Mouse (Mus musculus): Measurements from ENCODE around the gene Tuft1.
"Not testable (repeated sequence)": the region's sequence is repeated elsewhere in the genome, so short reads cannot be mapped to it uniquely, and the experiment has no call there.

Gene Tuft1

GRCm38 (mm10) chr3:94658740-94659095 lies at the start of gene Tuft1:
Tuft1 (minus strand) TSS chr3:94658872.
- in situ Hi-C loops (cut with MboI, MseI), result loop anchor here in 1 of 2 experiments (5.0 kb wide), 1 partner anchor 99 kb away; no protein-coding TSS in a partner anchor

DNA sequence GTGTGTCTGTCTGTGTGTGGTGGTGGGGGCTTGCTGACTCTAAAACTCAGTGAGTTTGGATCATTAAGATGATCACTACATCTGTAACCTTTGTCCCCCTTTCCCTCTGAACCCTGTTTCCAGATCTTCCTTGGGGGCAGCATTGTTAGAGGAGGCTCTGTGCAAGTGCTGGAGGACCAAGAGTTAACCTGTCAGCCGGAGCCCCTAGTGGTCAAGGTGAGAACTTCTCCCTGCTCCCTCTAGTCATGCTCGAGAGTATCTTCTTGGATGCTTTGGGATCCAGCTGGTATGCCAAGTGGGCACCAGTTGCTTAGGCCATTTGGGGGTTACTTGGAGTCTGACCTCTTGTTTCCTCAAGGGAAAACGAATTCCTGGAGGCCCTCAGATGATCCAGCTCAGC lies 44.7 kb upstream of the Tuft1 start:
- in situ Hi-C loops (cut with MboI, MseI), result not testable (repeated sequence)

GRCm38 (mm10) chr3:94702856-94703255 lies 44.2 kb upstream of the Tuft1 start:
- in situ Hi-C loops (cut with MboI, MseI), result no loop called here

DNA sequence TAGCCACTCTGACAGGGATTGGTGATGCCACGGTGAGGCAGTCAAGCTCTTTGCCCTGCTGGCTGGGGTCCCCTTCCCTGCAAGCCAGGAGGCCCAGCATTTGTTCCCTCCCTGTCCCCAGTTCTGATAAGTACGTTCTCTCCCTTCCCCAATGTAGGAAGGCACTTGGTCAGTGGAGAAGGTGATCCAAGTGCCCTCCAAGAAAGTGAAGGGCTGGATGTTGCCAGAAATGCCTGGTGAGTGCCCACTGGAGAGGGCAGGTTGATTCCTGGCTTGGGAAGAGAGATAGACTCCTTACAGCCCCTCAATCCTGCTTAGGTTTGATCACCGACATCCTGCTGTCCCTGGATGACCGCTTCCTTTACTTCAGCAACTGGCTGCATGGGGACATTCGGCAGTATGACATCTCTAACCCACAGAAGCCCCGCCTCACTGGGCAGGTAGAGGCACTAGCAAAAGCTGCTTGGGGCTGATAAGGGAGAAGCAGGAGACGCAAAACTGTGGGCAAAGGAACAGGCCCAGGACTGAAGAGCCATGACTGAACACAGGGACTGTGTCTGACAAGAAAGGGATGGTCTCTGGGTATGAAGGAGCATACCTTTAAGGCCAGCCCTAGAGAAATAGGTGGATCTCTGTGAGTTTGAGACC lies 43.6 kb upstream of the Tuft1 start:
- in situ Hi-C loops (cut with MboI, MseI), result not testable (repeated sequence)

DNA sequence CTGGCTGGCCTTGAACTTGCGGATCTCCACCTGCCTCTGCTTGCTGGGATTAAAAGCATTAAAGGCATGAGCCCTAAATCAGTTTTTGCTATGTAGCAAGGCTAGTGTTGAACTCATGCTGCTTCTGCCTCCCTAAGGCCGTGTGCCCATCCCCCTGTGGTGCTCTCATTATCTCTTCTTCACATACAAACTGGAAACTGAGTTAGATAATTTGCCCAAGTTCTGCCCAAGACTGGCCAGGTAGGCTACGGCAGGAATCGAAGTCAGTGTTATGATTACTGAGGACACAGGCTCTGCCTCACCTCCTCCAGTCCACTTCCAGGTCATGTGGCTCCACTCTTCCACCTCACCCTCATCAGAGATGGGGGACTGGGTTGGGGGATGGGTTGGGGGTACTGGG lies 37.6 kb upstream of the Tuft1 start:
- in situ Hi-C loops (cut with MboI, MseI), result loop anchor here in 1 of 2 experiments (5.0 kb wide), 1 partner anchor 241 kb away; no protein-coding TSS in a partner anchor

GRCm38 (mm10) chr3:94695591-94695990 lies 36.9 kb upstream of the Tuft1 start:
- in situ Hi-C loops (cut with MboI, MseI), result loop anchor here in 1 of 2 experiments (5.0 kb wide), 1 partner anchor 242 kb away; no protein-coding TSS in a partner anchor

- in situ Hi-C loops (cut with MboI, MseI), result loop anchor here in 1 of 2 experiments (5.0 kb wide), 1 partner anchor 238 kb away; the partner anchor contains the start of gene Selenbp1
These were observed 35.2 kb upstream of the Tuft1 start for GRCm38 (mm10) chr3:94693874-94694273.

DNA sequence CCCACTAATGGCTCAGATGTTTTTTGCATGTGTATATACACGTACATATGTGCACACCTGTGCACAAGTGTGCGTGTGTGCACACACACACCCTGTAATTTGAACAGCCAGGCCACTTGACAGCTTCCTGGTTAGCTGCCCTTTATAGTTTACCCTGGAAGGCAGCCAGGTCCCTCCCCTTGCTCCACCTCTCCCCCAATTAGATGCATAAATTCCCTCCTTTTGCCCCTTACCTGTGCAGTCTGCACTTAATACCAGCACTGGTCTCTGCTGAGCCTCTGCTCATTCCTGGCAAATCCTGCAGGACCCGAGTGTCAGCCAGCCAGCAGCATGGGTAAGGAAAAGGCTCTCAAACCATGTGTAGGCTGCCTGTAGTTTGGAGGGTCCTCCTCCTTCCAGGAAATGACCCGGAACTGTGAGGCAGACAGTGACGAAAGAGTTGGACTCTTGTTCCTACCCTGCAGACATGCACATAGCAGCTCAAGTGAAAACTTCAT lies 34.7 kb upstream of the Tuft1 start, which contains the start of gene Selenbp2:
Gene Selenbp2, plus strand, starts transcription at position 228 of the 497 bp plus-strand sequence.
- in situ Hi-C loops (cut with MboI, MseI), result loop anchor here in 1 of 2 experiments (5.0 kb wide), 1 partner anchor 239 kb away; the partner anchor contains the start of gene Selenbp1

- in situ Hi-C loops (cut with MboI, MseI), result loop anchor here in 1 of 2 experiments (5.0 kb wide), 1 partner anchor 241 kb away; the partner anchor contains the start of gene Selenbp1
These were observed 33.0 kb upstream of the Tuft1 start for GRCm38 (mm10) chr3:94691694-94692093.

DNA sequence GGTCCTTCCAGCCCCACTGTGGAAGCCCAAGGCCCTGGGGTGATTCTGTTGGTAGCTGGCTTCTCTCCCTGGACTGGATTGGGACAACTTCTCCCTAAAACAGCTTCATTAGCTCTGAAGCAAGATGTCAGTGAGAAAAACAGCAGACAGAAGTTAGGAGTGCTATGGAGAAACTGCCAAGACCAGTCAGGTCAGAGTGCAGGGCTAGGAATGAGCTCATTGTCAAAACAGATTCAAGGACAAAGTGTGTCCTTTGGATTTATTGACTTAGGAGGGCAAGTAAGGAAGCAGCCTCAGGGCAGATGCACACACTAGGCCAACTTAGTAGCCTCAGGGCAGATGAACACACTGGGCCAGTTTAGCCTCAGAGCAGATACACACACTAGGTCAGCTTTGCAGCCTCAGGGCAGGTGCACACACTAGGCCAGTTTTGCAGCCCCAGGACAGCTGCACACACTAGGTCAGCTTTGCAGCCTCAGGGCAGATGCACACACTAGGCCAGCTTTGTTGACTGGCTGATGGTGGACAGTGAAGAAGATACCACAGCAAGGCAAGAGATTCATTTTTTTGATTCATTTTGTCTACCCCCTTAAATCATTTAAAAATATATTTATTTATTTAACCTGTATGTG lies 32.1 kb upstream of the Tuft1 start:
- in situ Hi-C loops (cut with MboI, MseI), result loop anchor here in 1 of 2 experiments (5.0 kb wide), 1 partner anchor 242 kb away; the partner anchor contains the start of gene Selenbp1

DNA sequence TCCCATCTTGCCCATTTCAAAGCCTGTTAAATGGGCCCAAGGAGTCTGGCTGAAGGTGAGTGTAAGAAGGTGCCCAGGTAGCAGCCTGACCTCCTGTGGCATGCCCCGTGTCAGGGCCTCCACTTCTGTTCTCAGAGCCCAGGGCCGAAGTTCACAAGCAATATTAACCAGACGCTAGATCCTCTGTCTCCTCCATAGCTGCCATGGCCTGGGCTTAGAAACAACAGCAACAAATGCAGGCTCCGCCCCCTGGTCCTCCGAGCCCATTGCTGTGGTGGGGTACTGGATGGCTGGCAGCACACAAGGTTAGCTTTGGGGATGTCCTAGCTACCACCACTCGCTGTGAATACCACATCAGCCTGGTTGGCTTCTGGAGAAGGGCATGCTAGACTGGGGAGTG lies 31.5 kb upstream of the Tuft1 start:
- in situ Hi-C loops (cut with MboI, MseI), result loop anchor here in 1 of 2 experiments (5.0 kb wide), 1 partner anchor 242 kb away; the partner anchor contains the start of gene Selenbp1

DNA sequence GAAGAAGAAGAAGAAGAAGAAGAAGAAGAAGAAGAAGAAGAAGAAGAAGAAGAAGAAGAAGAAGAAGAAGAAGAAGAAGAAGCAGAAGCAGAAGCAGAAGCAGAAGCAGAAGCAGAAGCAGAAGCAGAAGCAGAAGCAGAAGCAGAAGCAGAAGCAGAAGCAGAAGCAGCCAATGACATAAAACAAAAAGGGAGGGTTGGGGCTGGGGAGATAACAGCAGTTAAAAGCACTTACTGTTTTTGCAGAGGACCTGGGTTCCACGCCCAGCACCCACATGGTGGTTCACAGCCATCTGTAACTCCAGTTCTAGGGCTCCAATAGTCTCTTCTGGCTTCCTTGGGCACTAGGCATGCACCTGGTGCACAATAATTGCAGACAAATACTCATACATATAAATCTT lies 30.5 kb upstream of the Tuft1 start:
- in situ Hi-C loops (cut with MboI, MseI), result not testable (repeated sequence)

GRCm38 (mm10) chr3:94688698-94689097 lies 30.0 kb upstream of the Tuft1 start:
- in situ Hi-C loops (cut with MboI, MseI), result not testable (repeated sequence)

GRCm38 (mm10) chr3:94685989-94686772 lies 27.5 kb upstream of the Tuft1 start:
- in situ Hi-C loops (cut with MboI, MseI), result not testable (repeated sequence)

DNA sequence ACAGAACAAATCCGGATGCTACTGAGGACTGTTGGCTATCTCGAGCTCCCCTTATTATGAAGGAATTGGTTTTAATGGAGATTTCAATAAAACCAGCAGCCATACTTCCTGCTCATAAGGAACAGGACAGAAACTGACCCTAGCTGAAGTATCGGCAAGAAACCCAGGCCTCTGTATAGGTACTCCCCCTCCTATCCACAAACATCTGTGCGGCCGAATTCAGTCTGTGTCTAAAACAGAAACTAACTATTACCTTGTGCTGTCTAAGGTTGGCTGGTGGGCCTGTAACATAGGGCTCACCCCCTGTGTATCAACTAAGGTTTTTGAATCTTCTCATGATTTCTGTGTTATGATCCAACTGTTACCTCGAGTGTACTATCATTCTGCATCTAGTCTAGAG lies 25.0 kb upstream of the Tuft1 start:
- in situ Hi-C loops (cut with MboI, MseI), result no loop called here

- in situ Hi-C loops (cut with MboI, MseI), result no loop called here
These were observed 22.1 kb upstream of the Tuft1 start for GRCm38 (mm10) chr3:94680783-94681182.

- in situ Hi-C loops (cut with MboI, MseI), result not testable (repeated sequence)
These were observed 21.4 kb upstream of the Tuft1 start for GRCm38 (mm10) chr3:94680032-94680431.

DNA sequence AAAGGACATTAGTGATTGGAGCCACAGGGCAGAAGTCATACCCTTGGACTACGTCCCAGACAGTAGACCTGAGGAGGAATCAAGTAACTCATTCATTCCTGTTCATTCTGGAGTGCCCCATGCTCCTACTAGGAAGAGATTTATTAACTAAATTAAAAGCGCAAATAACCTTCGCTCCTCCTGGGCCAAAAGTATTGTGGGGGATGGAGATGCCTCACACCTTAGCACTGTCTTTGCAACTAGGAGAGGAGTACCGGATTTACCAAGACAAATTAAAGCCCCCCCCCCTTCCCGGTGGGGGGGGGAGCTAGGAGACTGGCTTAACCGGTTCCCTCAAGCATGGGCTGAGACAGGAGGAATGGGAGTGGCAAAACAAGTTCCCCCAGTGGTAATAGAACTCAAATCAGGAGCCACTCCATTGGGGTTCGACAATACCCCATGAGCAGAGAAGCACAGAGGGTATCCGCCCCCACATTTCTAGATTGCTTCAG lies 20.7 kb upstream of the Tuft1 start:
- in situ Hi-C loops (cut with MboI, MseI), result no loop called here

DNA sequence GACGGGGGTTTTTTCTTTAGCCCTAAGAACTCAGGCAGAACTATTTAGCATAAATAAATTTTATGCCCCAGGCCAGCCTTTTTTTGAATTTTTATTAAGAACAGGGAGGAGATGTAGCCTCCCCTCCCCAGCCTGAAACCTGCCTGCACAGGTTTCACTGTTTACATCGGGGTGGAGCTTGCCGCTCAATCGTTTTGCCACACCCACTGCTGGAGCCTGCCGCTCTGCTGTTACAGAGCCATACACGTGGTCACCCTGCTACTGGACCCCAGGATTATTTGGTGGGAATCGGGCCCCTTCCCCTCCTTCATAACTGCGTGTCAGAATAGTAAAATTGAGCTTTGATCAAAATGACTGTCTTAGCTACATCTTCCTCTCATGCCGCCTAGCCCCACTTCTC lies 16.4 kb upstream of the Tuft1 start:
- in situ Hi-C loops (cut with MboI, MseI), result not testable (repeated sequence)

DNA sequence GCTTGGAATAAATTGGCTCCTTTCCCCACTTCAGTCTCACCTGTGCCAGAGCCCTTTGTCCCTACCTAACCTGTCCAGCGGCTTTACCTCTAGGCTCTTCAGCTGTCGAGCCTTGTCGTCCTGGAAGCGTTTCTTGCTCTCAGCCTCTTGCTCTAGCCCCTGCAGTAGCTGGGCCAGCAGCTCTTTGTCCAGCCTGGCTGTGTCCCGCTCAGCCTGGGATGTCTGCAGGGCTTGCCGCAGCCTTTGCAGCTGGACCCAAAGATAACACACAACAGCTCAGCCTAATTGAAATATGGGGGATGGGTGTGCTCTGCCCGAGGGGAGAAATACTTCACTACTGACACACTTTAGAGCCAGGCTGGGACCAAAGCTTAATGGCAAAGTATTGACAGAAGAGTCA lies 7.2 kb upstream of the Tuft1 start:
- in situ Hi-C loops (cut with MboI, MseI), result not testable (repeated sequence)

DNA sequence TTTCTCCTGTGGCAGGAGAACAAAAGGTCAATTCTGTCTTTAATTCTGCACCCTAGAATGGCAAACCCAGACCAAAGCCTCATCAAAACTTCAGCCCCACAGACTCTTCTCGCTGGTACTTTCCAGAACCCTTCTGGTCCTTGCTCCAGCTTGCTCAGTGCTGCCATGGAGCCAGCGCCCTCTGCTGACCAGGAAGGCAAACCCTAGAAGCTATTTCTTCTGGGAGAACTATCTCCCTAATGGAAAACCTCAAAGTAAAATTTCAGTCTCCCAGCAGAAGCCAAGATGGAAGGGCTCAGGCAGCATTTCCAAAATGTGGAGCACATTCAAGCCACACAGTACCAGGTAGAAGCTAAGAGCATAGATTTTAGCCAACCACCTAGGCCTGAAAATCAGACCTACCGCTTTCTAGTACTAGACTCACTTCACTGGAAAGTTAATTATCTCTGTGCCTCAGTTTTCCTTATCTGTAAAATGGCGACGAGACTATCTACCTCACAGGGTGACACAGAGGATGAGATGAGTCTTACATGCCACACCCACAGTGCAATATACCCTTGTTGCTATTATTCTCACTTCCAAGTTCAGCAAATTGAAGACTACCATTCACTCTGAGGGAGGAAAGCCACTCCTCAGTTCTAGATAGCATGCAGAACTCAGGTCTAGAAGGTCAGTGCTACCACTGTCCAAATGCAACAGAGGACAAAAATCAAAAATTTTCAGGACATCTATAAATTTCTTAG lies 6.6 kb upstream of the Tuft1 start:
- in situ Hi-C loops (cut with MboI, MseI), result not testable (repeated sequence)
